Mouse (Mus musculus) hindlimb bud, embryonic 11.5 days (tissue): ENCODE measurements around the gene Trpv1.

Experiments
- DNase-seq: peaks from one replicate; pipeline ENCODE4 v3.0.0-alpha.2; 2012; ENCODE audit warnings: low read depth, low spot score; ENCODE audit errors: extremely low spot score

The Trpv1 gene

GRCm38 (mm10) chr11:73233992-73234391 lies at the start of gene Trpv1:
Gene Trpv1 (plus strand): TSS chr11:73234292.
- DNase-seq: no peak

- no peak for DNase-seq
Measured at GRCm38 (mm10) chr11:73185872-73186615, 48.0 kb upstream of the Trpv1 start.

- no peak for DNase-seq
Measured at GRCm38 (mm10) chr11:73187231-73187630, 46.9 kb upstream of the Trpv1 start.

- DNase-seq: no peak
Measured at GRCm38 (mm10) chr11:73193047-73193446, 41.0 kb upstream of the Trpv1 start.

GRCm38 (mm10) chr11:73194444-73194843 lies 39.6 kb upstream of the Trpv1 start:
- DNase-seq: no peak

GRCm38 (mm10) chr11:73198190-73198589 lies 35.9 kb upstream of the Trpv1 start:
- DNase-seq: no peak

GRCm38 (mm10) chr11:73198603-73199229 lies 35.4 kb upstream of the Trpv1 start, which contains the start of gene Ctns:
Gene Ctns (minus strand): TSS chr11:73199042.
- peak; percentile 73 for DNase-seq

- peak; percentile 80 for DNase-seq
Measured at GRCm38 (mm10) chr11:73199230-73199712, 34.8 kb upstream of the Trpv1 start, which contains the start of gene Shpk. Gene Shpk (plus strand): TSS chr11:73199460.

- DNase-seq: no peak
Measured at GRCm38 (mm10) chr11:73199879-73200278, 34.2 kb upstream of the Trpv1 start.

GRCm38 (mm10) chr11:73201021-73201420 lies 33.1 kb upstream of the Trpv1 start:
- DNase-seq: no peak

GRCm38 (mm10) chr11:73201597-73201996 lies 32.5 kb upstream of the Trpv1 start:
- DNase-seq: no peak

GRCm38 (mm10) chr11:73203895-73204294 lies 30.2 kb upstream of the Trpv1 start:
- DNase-seq: no peak

GRCm38 (mm10) chr11:73205194-73205593 lies 28.9 kb upstream of the Trpv1 start:
- no peak for DNase-seq

- no peak for DNase-seq
Measured at GRCm38 (mm10) chr11:73207621-73208020, 26.5 kb upstream of the Trpv1 start.

- no peak for DNase-seq
Measured at GRCm38 (mm10) chr11:73213956-73214355, 20.1 kb upstream of the Trpv1 start.

- no peak for DNase-seq
Measured at GRCm38 (mm10) chr11:73219671-73220070, 14.4 kb upstream of the Trpv1 start.

- DNase-seq: no peak
Measured at GRCm38 (mm10) chr11:73220651-73221050, 13.4 kb upstream of the Trpv1 start.

GRCm38 (mm10) chr11:73222846-73223245 lies 11.2 kb upstream of the Trpv1 start:
- DNase-seq: no peak

- no peak for DNase-seq
Measured at GRCm38 (mm10) chr11:73223966-73224365, 10.1 kb upstream of the Trpv1 start.

- DNase-seq: no peak
Measured at GRCm38 (mm10) chr11:73225856-73226255, 8.2 kb upstream of the Trpv1 start.

- no peak for DNase-seq
Measured at GRCm38 (mm10) chr11:73228881-73229280, 5.2 kb upstream of the Trpv1 start.

- no peak for DNase-seq
Measured at GRCm38 (mm10) chr11:73230081-73230480, 4.0 kb upstream of the Trpv1 start.
